Mouse (Mus musculus) duodenum, adult 2 months (tissue): ENCODE data around the gene 2310034G01Rik. TPM values are rescaled to one million over a fixed set of nuclear protein-coding genes. Genes with fewer than 3 reads are reported as not detected.

Experiments
- polyA plus RNA-seq: library from polyadenylated mRNA; depleted of rRNA; stranded (reverse); fragments of >200 nt; gene quantifications from 2 replicates; pipeline ENCODE4 v1.2.3, GENCODE M21; 2012; ENCODE audit warnings: low replicate concordance; rRNA removed

The 2310034G01Rik gene
- 3.1 and 6.2 TPM in 2 replicates for polyA plus RNA-seq

DNA sequence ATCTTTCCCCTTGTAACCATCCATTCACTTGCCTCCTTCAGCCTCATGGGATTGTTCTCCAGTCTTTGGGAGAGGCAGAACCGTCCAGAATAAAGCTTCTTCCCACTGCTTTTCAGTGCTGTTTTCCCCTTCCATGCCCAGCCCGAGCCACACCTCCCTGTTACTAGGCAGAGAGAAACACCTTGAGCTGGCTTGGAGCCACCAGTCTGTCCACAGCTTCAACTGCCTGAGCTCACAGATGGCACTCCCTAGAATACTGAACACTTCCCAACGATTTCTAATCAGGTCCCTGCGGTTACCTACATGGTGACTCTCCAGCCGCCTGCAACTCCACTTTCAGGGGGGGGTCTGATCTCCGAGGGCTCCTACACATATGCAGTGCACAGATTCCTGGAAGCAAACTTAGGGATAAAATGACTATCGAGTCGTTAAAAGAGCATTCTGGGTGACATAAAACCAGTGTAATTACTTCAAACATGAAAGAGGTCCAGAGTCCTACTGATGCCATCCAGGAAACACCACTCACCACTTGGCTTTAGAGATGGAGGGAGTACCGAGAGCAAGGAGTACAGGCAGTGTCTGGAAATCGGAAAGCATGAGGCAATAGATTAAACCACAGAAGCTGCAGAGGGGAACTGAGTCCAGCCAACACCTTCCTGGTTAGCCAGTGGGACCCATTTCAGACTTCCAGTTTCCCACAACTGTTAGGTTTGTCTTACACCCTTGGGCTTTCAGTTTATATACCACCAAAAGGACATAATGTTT lies at the start of gene 2310034G01Rik:
Gene 2310034G01Rik, minus strand, starts transcription at position 135 of the 765 bp plus-strand sequence.

DNA sequence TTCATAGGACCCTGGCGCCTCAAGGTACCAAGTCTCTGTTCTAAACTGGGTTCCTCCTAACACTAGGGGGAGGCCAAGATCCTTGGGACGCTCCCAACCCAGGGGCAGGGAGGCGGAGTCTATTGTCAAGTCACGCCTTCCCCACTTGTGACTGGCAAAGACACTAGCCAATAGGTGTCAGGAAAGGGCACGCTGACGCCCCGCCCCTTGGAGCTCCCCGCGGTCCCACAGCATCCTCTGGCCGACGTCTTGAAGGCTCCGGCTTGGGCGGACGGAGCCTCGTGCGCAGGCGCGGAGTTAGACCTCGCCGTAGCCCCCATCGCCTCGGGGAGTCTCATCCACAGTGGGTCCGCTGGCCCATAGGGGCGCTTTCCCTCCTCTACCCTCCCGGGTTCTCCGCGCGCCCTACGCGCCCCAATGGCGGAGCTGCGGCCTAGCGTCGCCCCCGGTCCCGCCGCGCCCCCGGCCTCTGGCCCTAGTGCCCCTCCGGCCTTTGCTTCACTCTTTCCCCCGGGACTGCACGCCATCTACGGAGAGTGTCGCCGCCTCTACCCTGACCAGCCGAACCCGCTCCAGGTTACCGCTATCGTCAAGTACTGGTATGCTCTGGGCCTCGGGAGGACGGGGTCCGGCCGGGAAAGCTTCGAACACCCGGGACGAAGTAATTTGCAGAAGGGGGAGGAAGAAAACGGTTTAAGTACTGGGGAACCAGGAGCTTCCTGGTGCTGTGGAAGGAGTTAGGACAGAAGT lies 46.8 kb upstream of the 2310034G01Rik start, which contains the start of gene Sufu:
Gene Sufu, plus strand, starts transcription at position 211 of the 750 bp plus-strand sequence.

DNA sequence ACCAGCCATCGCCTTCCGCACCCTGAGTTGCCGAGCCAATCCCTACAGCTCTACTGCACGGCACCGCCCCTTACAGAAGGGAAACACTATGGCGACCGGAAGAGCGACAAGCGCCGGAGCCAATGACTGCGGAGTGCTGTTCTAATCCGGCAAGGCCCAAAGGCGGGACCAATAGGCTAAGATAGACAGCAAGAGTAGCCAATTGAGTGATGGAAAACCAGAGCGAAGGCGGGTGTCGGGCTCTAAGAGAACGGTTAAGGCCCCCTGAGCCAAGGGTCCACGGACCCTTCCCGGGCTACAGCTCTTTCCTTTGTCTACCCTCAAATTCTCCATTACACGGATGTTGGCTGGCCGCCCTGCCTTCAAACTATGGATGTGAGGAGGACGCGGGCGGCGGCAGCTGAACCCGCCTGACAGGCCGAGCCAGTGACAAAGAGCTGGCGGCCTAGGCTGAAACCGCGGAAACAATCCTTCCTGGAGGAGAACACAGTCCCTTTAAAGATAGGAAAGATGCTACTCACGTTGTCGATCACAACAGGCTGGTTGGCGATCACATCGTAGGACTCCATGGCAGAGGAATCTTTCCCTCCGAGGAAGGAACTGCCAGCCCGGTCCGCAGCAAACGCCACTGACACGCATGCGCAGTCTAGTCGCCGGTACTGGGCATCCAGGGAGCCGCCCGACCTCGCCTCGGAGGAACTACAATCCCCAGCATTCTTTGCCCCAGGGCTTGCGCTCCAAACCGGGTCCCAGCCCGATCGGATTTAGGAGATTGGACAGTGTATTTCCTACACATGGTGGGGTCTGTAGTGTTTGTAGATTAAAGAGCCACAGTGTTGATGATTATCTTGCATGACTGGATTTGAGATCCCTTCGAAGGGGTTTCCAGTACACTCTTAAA lies 45.3 kb upstream of the 2310034G01Rik start, which contains the start of gene Actr1a:
Gene Actr1a, minus strand, starts transcription at position 640 of the 901 bp plus-strand sequence.

DNA sequence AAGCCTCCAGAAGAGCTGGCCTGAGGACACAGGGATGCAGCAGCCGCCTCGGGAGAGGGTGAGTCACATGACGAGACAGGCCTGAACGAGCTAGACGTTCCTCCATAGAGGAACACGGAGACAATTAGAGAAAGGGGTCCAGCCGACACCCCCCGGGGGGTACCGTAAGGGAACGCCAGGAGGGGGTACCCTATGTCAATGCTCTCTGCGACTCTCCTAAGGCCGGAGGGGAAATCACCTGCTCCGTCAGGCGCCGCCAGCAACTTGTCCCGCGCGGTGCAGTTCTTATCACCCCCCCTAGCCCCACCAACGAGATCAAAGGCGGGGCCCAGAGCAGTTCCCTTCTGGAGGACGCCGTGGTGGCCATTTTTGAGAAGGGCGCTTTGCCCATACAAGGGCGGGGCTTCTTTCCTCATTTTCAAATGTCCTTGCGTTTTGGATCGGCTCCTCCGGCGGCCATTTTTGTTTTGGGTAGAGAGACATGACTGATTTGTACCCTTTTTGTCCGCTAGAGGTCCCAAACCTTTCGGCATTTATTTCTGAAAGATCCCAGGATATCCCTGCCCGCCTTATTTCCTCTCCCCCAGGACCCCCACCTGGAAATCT lies 11.7 kb downstream of the 2310034G01Rik start, which contains the start of gene Cuedc2:
Gene Cuedc2, minus strand, starts transcription at position 372 of the 606 bp plus-strand sequence.

DNA sequence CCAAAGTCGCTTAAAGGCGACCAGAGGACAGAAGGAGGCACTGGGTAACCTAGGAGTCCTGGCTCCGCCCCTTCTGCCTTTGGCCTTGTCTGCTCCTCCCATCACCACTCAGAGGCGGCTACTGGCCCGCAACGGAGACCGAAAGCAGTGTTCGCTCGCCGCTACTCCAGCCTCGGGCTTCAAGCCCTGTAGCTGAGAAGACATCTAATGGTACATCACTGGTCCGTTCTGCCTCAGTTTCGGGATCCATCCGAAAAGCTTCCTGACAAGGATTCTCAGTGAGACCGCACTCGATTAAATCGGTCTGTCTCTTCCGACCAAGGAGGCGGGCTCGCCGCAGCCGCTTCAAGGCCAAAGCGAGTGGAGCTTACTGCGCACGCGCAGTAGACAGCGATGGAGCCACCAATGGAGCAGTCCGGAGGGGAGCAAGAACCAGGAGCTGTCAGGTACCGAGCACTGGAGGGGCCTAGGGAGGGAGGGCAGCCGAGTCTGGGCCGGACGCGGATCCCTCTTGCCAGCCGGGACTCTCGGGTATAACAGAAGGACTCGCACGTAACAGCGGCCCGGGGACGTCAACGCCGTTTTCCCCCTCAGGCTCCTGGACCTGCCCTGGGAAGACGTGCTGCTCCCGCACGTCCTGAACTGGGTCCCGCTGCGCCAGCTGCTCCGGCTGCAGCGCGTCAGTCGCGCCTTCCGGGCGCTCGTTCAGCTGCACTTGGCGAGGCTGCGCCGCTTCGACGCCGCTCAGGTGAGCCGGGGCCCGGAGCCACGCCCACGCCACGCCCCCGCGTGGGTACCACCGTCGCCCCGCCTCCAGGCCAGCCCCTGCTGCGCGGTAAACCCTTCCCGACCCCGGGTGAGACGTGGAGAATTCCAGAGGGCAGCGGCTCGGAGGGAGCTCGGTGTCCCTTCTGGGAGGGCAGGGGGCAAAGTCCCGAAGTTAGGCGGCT lies 21.7 kb downstream of the 2310034G01Rik start, which contains the start of gene Fbxl15:
Gene Fbxl15, plus strand, starts transcription at position 104 of the 950 bp plus-strand sequence.

DNA sequence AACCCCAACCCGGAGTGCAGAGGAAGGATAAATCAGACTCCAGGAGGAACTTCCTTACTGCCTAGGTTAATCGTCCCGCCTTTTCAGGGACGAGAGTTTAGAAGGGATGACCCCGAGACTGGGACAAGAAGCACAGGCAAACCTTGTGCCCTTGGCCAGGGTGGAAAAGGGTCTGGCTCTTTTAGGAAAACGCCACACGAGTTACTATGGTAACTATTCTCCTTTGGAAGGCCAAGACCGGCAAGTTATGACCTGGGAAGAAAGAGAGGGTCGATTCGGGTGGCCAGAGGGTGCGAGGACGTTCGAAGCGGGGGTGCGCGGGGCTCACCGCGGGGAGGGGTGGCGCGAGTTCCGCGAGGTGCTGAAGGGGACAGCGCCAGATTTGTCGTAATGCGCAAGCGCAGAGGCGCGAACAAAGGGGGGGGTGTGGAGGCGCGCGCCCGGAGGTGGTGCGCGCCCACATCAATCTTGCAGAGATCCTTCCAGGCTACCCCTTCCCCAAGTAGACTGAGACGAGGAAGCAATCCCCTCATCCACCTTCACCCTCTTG lies 23.3 kb downstream of the 2310034G01Rik start, which contains the start of gene Psd:
Gene Psd, minus strand, starts transcription at position 401 of the 550 bp plus-strand sequence.

DNA sequence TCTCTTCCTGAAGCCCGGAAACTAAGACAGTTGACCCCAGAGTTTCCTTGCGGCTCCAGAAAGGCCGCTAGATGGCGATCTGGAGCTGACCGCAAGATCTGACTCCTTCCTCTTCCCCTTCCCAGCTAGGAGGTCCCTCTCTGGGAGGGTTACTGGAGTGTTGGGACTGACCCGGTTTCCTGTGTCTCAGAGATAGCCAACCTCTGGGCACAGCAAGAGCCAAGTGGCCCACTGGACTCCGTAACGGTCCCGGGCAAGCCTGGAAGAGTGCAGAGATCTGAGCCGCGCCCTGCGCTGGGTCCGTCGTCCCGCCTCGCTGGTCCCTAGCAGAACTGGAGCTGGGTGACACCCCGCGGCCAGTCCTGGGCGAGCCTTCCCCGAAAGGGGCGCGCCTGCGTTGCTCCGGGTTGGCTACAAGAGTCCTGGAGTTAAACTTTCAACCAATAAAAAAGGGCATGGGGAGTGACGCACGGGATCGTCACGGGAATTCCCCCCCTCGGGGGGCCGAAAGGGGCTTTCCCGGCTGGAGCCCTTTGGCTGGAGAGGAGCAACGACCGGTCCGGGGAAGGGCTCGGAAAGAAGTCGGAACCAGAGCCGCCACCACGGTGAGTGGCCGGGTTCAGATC lies 45.8 kb downstream of the 2310034G01Rik start, which contains the start of gene Nfkb2:
Gene Nfkb2, plus strand, starts transcription at position 105 of the 626 bp plus-strand sequence.

Other genes starting within 250 kb of the 2310034G01Rik start
- gene Elovl3, start 218.4 kb downstream of the 2310034G01Rik start, polyA plus RNA-seq: not detected in 2 replicates
- gene Pitx3, start 202.0 kb downstream of the 2310034G01Rik start, polyA plus RNA-seq: not detected in 2 replicates
- 187 and 199 TPM in 2 replicates for gene Gbf1, start 197.8 kb downstream of the 2310034G01Rik start, polyA plus RNA-seq
- 32.6 and 51.3 TPM in 2 replicates for gene Nfkb2, start 46.0 kb downstream of the 2310034G01Rik start, polyA plus RNA-seq
- gene Psd, start 23.1 kb downstream of the 2310034G01Rik start, polyA plus RNA-seq: 37.1 and 38.7 TPM in 2 replicates
- gene Fbxl15, start 22.1 kb downstream of the 2310034G01Rik start, polyA plus RNA-seq: 39.1 and 73.5 TPM in 2 replicates
- 25.7 and 26.0 TPM in 2 replicates for gene Cuedc2, start 11.6 kb downstream of the 2310034G01Rik start, polyA plus RNA-seq
- gene Mfsd13a, start 9.2 kb downstream of the 2310034G01Rik start, polyA plus RNA-seq: 47.7 and 54.8 TPM in 2 replicates
- 66.3 and 87.0 TPM in 2 replicates for gene Actr1a, start 45.4 kb upstream of the 2310034G01Rik start, polyA plus RNA-seq
- gene Sufu, start 46.6 kb upstream of the 2310034G01Rik start, polyA plus RNA-seq: 7.5 and 9.2 TPM in 2 replicates
- gene Trim8, start 151.4 kb upstream of the 2310034G01Rik start, polyA plus RNA-seq: 31.9 and 48.8 TPM in 2 replicates
- 2.1 TPM in 2 replicates for gene Arl3, start 222.9 kb upstream of the 2310034G01Rik start, polyA plus RNA-seq
- 0.70 and 1.9 TPM in 2 replicates for gene Sfxn2, start 223.1 kb upstream of the 2310034G01Rik start, polyA plus RNA-seq
- gene Wbp1l, start 248.8 kb upstream of the 2310034G01Rik start, polyA plus RNA-seq: 33.4 and 36.2 TPM in 2 replicates